Mouse (Mus musculus) frontal cortex, postnatal 25 days (tissue): ENCODE results near the gene Znfx1.

Source experiments
- DNase-seq, 2 experiments: peaks; one replicate each; pipeline ENCODE4 v3.0.0; 2022; ENCODE audit warnings: low spot score in 2 of 2

Gene Znfx1

DNA sequence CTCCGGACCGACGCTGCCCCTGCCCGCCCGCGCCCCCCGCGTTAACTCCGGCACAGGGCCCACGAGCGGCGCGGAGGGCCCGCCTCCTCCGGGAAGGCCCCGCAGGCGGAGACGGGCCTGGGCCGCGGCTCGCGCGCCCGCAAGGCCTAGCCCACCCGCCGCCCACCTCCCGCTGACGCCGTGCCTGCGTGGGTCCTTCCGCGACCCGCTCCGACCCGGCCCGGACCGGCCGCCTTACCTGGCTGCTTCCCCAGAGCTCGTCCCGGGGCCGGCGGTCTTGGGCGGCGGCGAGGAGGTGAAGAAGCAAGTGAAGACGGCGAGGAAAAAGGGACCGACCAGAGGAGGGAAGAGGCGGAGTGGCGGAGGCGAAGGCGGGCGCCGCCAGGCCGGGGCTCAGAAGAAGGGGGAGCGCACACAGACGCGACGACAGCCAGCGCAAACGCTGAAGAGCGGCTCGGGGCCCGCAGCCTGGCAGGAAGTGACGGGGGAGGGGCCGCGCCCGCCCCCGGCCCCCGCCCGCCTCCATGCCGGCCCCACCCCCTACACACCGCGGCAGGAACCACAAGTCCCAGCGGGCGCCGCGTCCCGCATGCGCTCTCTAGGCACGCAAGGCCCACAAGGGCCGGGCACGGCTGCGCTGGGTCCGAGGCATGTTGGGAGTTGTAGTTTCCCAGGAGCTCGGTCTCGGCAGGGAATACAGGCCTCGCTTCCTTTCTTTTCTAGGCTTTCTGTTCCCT is 66.9 kb downstream of the Znfx1 start, which contains the start of gene Stau1:
Gene Stau1 (minus strand): TSS at position 504 of the 737 bp plus-strand sequence.
- peak; percentile 78 to 93 for DNase-seq

DNA sequence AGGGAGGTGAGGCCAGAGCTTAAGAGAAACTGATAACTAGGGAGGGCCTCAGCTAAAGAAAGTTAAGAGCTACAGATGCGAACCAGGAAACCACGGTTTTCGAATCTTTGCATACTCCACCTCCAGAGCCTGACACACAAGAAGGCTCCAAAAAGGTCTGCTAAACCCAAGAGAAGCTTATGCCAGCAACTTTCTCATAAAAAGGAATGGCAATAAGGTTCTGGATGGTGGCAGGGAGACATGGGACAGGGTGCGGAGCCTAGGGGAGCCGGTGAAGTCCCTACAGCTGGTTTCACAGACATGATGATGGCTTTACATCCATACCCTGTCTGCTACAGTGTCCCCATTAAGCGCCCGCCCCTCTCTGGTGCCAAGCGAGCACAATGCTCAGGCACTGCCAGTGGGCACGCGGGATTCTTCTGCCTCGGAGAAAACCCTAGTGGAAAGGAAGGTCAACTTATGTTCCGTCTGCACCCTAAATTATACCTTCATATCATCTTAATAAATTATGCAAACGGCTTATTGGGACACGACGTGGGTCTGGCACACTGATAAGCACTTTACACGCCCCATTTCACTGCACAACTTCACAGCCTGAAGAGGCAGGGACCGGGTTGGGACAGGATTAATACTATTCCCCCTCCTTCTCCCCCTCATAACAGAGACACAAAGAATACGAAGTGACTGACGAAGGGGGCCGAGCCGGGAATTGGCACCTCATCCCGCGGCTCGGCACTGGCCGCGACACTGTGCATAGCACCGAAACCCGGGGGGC is 67.6 kb downstream of the Znfx1 start:
- DNase-seq, result peak; percentile 14 to 27

- no peak for DNase-seq
Measured at GRCm38 (mm10) chr2:166991945-166992344, 70.9 kb downstream of the Znfx1 start.

- no peak for DNase-seq
Measured at GRCm38 (mm10) chr2:166990861-166991260, 72.0 kb downstream of the Znfx1 start.
